Mouse (Mus musculus): Measurements from ENCODE around the gene C2cd5. TPM values are rescaled to one million over a fixed set of nuclear protein-coding genes. Genes with fewer than 3 reads are reported as not detected.
A peak's percentile ranks its signal among the peaks of the same experiment; 100 is the strongest.

The C2cd5 gene
- total and polyA plus RNA-seq, 3 experiments: 19.1 to 22.3 (median 19.7) TPM

DNA sequence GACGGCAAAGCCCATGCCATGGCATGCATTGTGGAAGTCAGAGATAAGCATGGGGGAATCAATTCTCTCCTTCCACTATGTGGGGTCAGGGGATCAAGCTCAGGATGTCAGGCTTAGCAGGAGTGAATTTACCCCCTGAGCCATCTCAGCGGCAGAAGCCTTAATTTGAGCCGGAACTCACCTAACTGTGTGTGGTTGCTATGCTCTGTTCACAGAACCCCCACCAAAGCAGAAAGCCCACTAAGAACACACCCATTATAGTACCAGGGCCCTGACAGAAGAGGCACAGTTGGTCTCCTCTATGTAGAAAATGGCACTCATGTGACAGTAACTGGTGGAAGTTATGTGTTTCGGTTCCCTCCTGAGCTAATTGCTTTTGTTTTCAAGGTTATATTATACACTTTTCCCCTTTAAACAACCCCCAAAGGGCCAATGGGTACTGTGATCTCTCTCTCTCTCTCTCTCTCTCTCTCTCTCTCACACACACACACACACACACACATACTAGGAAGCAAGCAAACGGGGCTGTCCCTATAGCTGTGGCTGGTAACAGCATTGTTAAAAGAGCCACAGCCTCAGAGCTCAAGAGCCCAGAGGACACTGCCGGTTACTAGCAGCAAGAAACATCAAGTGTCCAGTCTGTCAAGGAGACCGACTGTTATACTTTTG, 108.4 kb downstream of the C2cd5 start (continued):
- peak; percentile 43; the same call in 1 of the 2 replicates for TF ChIP-seq MYC (IDR thresholded peaks at IDR 0.05; ENCODE audit: low read depth, low read length)
- no peak for TF ChIP-seq E2F4 (IDR thresholded peaks at IDR 0.05; ENCODE audit: insufficient replicate concordance, low read depth, low read length)
- TF ChIP-seq EP300 (IDR thresholded peaks at IDR 0.05; ENCODE audit: low read length): peak; percentile 86
- peak; percentile 58; the same call in 1 of the 2 replicates for TF ChIP-seq ELF1 (IDR thresholded peaks at IDR 0.05; ENCODE audit: low read depth, low read length)
- 0 out of 2 replicates have a peak, but pooled peaks have one; percentile 24 for TF ChIP-seq JUN (IDR thresholded peaks at IDR 0.05; ENCODE audit: insufficient read depth, low read depth, low read length)
- TF ChIP-seq USF2 (conservative IDR thresholded peaks at IDR 0.05; ENCODE audit: low read depth, low read length): no peak
- TF ChIP-seq ZNF384 (IDR thresholded peaks at IDR 0.05; ENCODE audit: low read depth, low read length): no peak
- no peak for TF ChIP-seq MXI1 (IDR thresholded peaks at IDR 0.05; ENCODE audit: low read depth, low read length)
- TF ChIP-seq CHD2 (IDR thresholded peaks at IDR 0.05; ENCODE audit: low read length): peak; percentile 53; the same call in 1 of the 2 replicates
- no peak for TF ChIP-seq ZC3H11A (IDR thresholded peaks at IDR 0.05; ENCODE audit: low read depth, low read length)
- TF ChIP-seq POLR2AphosphoS2 (IDR thresholded peaks at IDR 0.05; ENCODE audit: low read depth, low read length): no peak
- no peak for TF ChIP-seq PAX5 (IDR thresholded peaks at IDR 0.05; ENCODE audit: low read length)
- TF ChIP-seq NELFE (IDR thresholded peaks at IDR 0.05; ENCODE audit: low read depth, low read length): 0 out of 2 replicates have a peak, but pooled peaks have one; percentile 5
- no peak for TF ChIP-seq ZKSCAN1 (IDR thresholded peaks at IDR 0.05; ENCODE audit: borderline replicate concordance, low read depth, low read length)
- no peak for TF ChIP-seq UBTF (IDR thresholded peaks at IDR 0.05; ENCODE audit: low read depth, low read length)
- no peak for TF ChIP-seq RCOR1 (conservative IDR thresholded peaks at IDR 0.05; ENCODE audit: low read depth, low read length)
- 0 out of 2 replicates have a peak, but pooled peaks have one; percentile 63 for TF ChIP-seq MAZ (IDR thresholded peaks at IDR 0.05; ENCODE audit: low read depth, low read length)
- no peak for TF ChIP-seq ZMIZ1 (IDR thresholded peaks at IDR 0.05; ENCODE audit: low read depth, low read length)
- peak; percentile 41; the same call in 1 of the 2 replicates for TF ChIP-seq POLR2A (IDR thresholded peaks at IDR 0.05; ENCODE audit: low read depth, low read length)
- peak; percentile 84 for TF ChIP-seq BHLHE40 (IDR thresholded peaks at IDR 0.05; ENCODE audit: low read depth, low read length)
- TF ChIP-seq ETS1 (conservative IDR thresholded peaks at IDR 0.05; ENCODE audit: low read depth, low read length): peak; percentile 83

- TF ChIP-seq SIN3A (IDR thresholded peaks at IDR 0.05; ENCODE audit: low read length) (no peak), USF1 (IDR thresholded peaks at IDR 0.05; ENCODE audit: low read depth, low read length) (no peak), CHD2 (IDR thresholded peaks at IDR 0.05; ENCODE audit: low read length) (no peak), EP300 (IDR thresholded peaks at IDR 0.05; ENCODE audit: low read length) (no peak), MAZ (IDR thresholded peaks at IDR 0.05; ENCODE audit: low read depth, low read length) (no peak), GABPA (IDR thresholded peaks at IDR 0.05; ENCODE audit: insufficient replicate concordance, low read depth, low read length) (no peak), ZKSCAN1 (IDR thresholded peaks at IDR 0.05; ENCODE audit: borderline replicate concordance, low read depth, low read length) (no peak)
- Histone ChIP-seq H3K27me3 (replicated peaks) (no peaks in the 10 kb centered on the region), H3K4me3 (replicated peaks in 1 of 3; ENCODE audit: low read depth in 2 of 3, low read length in 2 of 3, poor library complexity in 1 of 3) (no peak overlapping the region), H3K9me3 (replicated peaks; ENCODE audit: low read length) (no peaks in the 10 kb centered on the region), H3K9ac (ENCODE audit: insufficient read depth, low read depth) (no peak overlapping the region), H3K79me2 (replicated peaks; ENCODE audit: control insufficient read depth, extremely low read depth, insufficient read depth, poor library complexity, severe bottlenecking) (no peaks in the 10 kb centered on the region), H3K27ac (ENCODE audit: insufficient read depth, low read depth) (0 out of 2 replicates have a peak overlapping the region, but pooled peaks have one; percentile 10), H3K36me3 (replicated peaks in 1 of 2; ENCODE audit: control insufficient read depth in 1 of 2, insufficient read depth in 1 of 2, low read length in 1 of 2) (no peaks in the 10 kb centered on the region), H3K4me2 (ENCODE audit: insufficient read depth, low read depth, poor library complexity, severe bottlenecking) (no peak overlapping the region), H3K4me1 (ENCODE audit: control insufficient read depth in 1 of 2, insufficient read depth in 2 of 2) (peaks cover 21 to 68% of the 10 kb centered on the region in 2 experiments)
- dilution Hi-C loops (cut with MboI; ENCODE audit: extremely low pct_ligation_motif_present, extremely low pct_unique_long_range_greater_than_20kb, low sequenced_read_pairs) (no loop called here), in situ Hi-C loops (cut with MboI; ENCODE audit: low pct_ligation_motif_present, low pct_unique_long_range_greater_than_20kb, low sequenced_read_pairs) (no loop called here)
- no peak for DNase-seq (ENCODE audit: extremely low read depth)
Measured at GRCm38 (mm10) chr6:142990516-142990915, 109.4 kb downstream of the C2cd5 start.

All from CH12.LX (cell line).